Mouse (Mus musculus) urinary bladder, postnatal 0 days (tissue): ENCODE data around the gene Ccnl2. TPM values are rescaled to one million over a fixed set of nuclear protein-coding genes. Genes with fewer than 3 reads are reported as not detected.

ENCODE experiments used
- microRNA-seq: library from miRNA; unstranded; fragments of <30 nt; microRNA quantifications from one replicate; pipeline ENCODE4, GENCODE M21; 2016
- polyA plus RNA-seq: library from polyadenylated mRNA; unstranded; fragments of >200 nt; fragmentation: Nextera tagmentation; extraction: Ambion mirVana; gene quantifications from 2 replicates; pipeline ENCODE4 v1.2.1, GENCODE M21; 2015

Gene Ccnl2
- 104 and 106 TPM in 2 replicates for polyA plus RNA-seq

DNA sequence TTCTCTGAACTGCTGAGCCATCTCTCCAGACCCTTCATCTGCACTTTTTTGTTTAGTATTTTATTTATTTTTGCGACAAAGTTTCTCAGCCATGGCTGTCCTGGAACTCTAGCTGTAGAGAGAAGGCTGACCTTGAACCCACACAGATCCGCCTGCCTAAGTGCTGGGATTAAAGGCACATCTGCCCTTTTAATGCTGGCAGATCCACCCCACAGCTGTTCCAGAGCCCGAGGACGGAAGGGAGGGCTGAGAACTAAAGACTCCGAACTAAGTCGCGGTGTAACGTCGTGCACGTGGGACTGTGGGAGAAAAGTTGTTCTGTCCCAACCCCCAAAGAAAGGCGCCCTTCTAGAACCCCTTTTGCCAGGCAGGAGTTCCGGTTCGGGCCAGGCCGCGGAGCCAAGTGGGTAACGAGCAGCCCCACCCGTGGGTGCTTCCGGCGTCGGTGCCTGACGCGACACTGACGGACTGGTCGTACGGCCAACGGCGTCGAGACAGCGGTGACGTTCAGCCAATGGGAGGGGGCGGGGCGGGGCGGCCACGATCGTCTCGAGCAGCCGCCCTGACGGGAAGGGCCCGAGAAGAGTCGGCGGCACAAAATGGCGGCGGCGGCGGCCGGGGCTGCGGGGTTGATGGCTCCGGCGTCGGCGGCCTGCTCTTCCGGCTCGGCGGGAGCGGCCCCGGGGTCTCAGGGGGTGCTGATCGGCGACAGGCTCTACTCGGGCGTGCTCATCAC, at the start of gene Ccnl2:
Ccnl2 (plus strand) TSS at position 561 of the 736 bp plus-strand sequence.

GRCm38 (mm10) chr4:155774280-155774754, 38.0 kb upstream of the Ccnl2 start, which contains the start of gene Vwa1:
TSS of gene Vwa1 (minus strand) at chr4:155774698.

DNA sequence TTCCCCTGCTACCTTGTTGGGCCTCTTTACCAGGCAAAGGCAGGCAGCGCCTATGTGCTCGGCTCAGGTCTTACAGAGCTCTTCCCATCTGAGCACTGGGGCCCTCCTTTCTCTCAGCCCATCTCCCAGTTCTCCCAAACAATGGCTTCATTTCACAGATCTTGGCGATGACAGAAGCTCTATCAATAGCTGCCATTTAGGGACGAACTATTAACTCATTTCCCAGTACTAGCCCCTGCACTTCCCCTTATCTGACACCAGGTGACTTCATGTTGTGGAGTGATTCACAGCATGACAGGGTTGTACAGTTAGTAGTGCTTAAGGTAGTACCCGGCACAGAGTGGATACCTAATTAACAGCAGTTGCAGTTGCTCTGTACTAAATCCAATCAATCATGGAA, 26.5 kb upstream of the Ccnl2 start, which contains the start of gene Tmem88b:
Tmem88b (minus strand) TSS at position 56 of the 400 bp plus-strand sequence.

GRCm38 (mm10) chr4:155790021-155790489, 22.2 kb upstream of the Ccnl2 start, which contains the start of gene Ankrd65:
TSS of gene Ankrd65 (plus strand) at chr4:155790439.

GRCm38 (mm10) chr4:155802741-155803339, 9.4 kb upstream of the Ccnl2 start, which contains the start of gene Mrpl20:
TSS of gene Mrpl20 (plus strand) at chr4:155802878.

DNA sequence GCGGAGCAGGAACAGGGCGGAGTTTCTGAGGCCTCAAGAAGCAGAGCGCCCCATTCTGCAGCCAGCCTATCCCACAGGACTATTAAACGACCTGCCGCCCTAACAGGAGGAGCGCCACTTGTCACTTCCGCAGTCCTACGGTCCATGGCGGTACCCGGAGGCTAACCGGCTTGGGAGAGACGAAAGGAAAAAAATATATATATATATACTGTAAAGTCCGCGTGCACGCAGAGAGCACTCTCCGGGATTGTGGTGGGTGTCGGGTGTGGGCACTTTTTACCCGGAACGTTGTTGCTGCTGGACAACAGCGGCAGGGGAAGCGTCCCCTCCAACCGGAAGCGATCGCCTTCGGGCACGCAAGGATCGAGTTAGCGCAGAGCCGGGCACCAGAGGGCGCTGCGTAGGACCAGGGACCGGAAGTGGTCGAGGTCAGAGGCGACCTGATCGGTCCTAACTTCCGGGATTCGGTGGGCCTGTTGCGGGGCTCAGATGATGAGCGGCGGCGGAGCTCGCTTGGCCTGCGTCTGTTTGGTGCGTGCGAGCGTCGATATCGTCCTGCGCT, 19.0 kb downstream of the Ccnl2 start, which contains the start of gene Aurkaip1:
Aurkaip1 (plus strand) TSS at position 68 of the 562 bp plus-strand sequence.

GRCm38 (mm10) chr4:155839483-155839910, 27.2 kb downstream of the Ccnl2 start, which contains the start of gene Mxra8:
TSS of gene Mxra8 (plus strand) at chr4:155839680.

DNA sequence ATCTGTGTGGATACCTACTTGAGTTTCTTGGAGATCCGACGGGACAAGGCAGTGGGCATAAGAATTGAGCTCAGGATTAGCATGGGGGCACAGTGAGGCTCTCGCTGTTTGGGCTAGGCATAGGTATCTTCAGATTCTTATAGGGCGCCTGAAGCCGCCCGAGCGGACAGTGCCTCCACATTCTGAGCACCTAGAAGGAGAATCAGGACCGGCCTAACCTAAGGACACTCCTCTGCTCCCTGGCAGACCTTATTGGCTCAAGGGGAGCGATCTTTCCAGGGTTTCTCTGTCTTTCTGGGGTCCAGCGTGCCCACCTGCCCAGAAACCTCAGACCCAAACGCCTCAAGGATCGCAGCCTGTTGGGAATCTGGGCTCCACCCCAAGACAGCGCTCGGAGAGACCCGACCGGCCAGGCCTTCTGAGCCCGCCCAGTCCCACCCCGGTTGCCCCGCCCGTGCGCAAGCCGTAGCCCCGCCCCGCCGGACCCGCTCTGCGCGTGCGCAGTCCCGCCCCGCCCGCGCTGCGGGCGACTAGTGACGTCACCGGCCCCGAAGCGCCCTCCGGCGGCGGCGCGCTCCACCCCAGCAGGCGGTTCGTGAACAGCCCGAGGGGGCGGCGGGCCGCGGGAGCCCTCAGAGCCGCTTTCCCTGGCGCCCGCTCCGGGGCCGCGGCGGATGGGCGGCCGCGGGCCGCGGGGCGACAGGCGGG, 34.7 kb downstream of the Ccnl2 start, which contains the start of gene Dvl1:
Dvl1 (plus strand) TSS at position 532 of the 708 bp plus-strand sequence.

DNA sequence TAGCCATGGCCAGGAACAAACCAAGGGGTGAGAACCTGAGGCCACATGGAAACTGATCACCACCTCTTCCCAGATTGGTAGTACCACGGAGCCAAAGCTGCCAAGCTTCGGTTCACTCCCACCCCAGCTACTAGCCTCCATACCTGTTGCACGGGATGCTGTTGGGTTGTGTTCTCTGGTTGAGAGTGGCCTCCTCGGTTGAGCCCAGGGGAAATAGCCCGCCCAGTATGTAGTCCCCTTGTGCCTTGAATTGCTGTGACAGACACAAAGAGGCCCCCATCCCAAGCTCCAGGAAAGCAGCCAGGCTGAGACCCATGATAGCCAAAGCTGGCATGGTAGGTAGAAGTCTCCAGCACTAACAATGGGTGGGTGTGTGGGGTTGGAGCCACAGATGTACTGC, 50.7 kb downstream of the Ccnl2 start, which contains the start of gene Tas1r3:
Tas1r3 (minus strand) TSS at position 362 of the 400 bp plus-strand sequence.

DNA sequence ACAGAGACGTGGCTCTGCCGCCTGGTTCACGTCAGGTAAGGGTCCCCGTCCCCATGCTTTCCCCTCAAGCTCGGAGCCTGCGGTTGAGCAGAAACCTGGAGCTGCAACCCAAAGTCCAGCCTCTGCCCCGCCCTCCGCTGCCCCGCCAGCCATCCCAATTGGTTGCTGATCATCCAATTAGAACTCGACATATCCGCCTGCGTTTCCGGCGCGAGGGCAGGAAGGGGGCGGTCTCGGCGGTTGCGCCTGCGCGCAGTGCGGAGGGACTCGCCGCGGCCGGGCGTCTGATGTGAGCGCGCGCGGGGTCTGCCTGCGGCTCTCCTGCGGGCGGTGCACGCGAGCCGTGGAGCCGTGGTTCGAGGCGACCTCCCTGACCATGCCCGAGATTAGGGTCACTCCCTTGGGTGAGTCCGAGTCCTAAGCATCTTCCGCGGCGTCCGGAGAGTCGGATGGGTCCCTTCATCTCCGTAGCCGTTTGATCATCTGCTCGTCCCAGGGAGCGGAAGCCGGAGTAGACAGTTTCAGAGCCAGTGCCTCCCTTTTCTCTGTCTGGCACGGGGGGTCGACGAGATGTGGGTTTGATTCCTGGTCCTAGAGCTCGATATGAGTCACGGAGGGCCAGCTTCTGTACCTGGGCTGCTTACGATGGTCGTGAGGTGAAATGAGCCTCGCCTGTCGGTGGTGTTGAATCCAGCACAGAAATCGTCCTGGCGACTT, 57.2 kb downstream of the Ccnl2 start, which contains the start of the genes Cptp and Ints11:
Cptp (minus strand) TSS at position 124 of the 717 bp plus-strand sequence.
Ints11 (plus strand) TSS at position 230 of the 717 bp plus-strand sequence.

Small RNA genes within 50 kb of the gene (microRNA-seq; reads per million reads assigned to microRNA genes)
- not detected for gene Gm27743

Other genes with a start within 250 kb of the Ccnl2 start
- 3.1 and 3.8 TPM in 2 replicates for gene Slc35e2, start 211.1 kb upstream of the Ccnl2 start, polyA plus RNA-seq
- 45.0 and 53.4 TPM in 2 replicates for gene Cdk11b, start 187.6 kb upstream of the Ccnl2 start, polyA plus RNA-seq
- not detected in 2 replicates for gene Gm10563, start 167.1 kb upstream of the Ccnl2 start, polyA plus RNA-seq
- gene Mmp23, start 159.1 kb upstream of the Ccnl2 start, polyA plus RNA-seq: 143 and 158 TPM in 2 replicates
- gene Mib2, start 143.3 kb upstream of the Ccnl2 start, polyA plus RNA-seq: 10.8 and 11.4 TPM in 2 replicates
- gene Fndc10, start 118.1 kb upstream of the Ccnl2 start, polyA plus RNA-seq: 10.4 and 10.8 TPM in 2 replicates
- gene Ssu72, start 107.7 kb upstream of the Ccnl2 start, polyA plus RNA-seq: 133 and 144 TPM in 2 replicates
- gene Tmem240, start 77.7 kb upstream of the Ccnl2 start, polyA plus RNA-seq: 0.35 and 0.58 TPM in 2 replicates
- gene Atad3a, start 51.4 kb upstream of the Ccnl2 start, polyA plus RNA-seq: 43.9 and 46.1 TPM in 2 replicates
- gene Vwa1, start 37.8 kb upstream of the Ccnl2 start, polyA plus RNA-seq: 47.5 and 51.7 TPM in 2 replicates
- gene Tmem88b, start 26.6 kb upstream of the Ccnl2 start, polyA plus RNA-seq: 0.40 and 0.45 TPM in 2 replicates
- gene Ankrd65, start 22.1 kb upstream of the Ccnl2 start, polyA plus RNA-seq: 0.16 and 0.24 TPM in 2 replicates
- gene Mrpl20, start 9.6 kb upstream of the Ccnl2 start, polyA plus RNA-seq: 437 and 466 TPM in 2 replicates
- 119 and 125 TPM in 2 replicates for gene Aurkaip1, start 18.8 kb downstream of the Ccnl2 start, polyA plus RNA-seq
- 126 and 133 TPM in 2 replicates for gene Mxra8, start 27.2 kb downstream of the Ccnl2 start, polyA plus RNA-seq
- gene Dvl1, start 34.9 kb downstream of the Ccnl2 start, polyA plus RNA-seq: 5.5 and 8.2 TPM in 2 replicates
- gene Tas1r3, start 50.9 kb downstream of the Ccnl2 start, polyA plus RNA-seq: 0.12 and 0.15 TPM in 2 replicates
- gene Cptp, start 57.0 kb downstream of the Ccnl2 start, polyA plus RNA-seq: 11.3 and 12.5 TPM in 2 replicates
- 27.6 and 27.8 TPM in 2 replicates for gene Ints11, start 57.1 kb downstream of the Ccnl2 start, polyA plus RNA-seq
- gene Pusl1, start 79.3 kb downstream of the Ccnl2 start, polyA plus RNA-seq: 37.0 and 40.7 TPM in 2 replicates
- gene Acap3, start 79.3 kb downstream of the Ccnl2 start, polyA plus RNA-seq: 9.9 and 10.4 TPM in 2 replicates
- gene Ube2j2, start 131.3 kb downstream of the Ccnl2 start, polyA plus RNA-seq: 69.0 and 72.3 TPM in 2 replicates
- 32.4 and 35.1 TPM in 2 replicates for gene C1qtnf12, start 149.8 kb downstream of the Ccnl2 start, polyA plus RNA-seq
- 9.5 and 10.8 TPM in 2 replicates for gene B3galt6, start 180.2 kb downstream of the Ccnl2 start, polyA plus RNA-seq
- gene Sdf4, start 180.4 kb downstream of the Ccnl2 start, polyA plus RNA-seq: 117 and 120 TPM in 2 replicates
- 0.46 and 0.61 TPM in 2 replicates for gene Tnfrsf4, start 201.4 kb downstream of the Ccnl2 start, polyA plus RNA-seq
- gene Tnfrsf18, start 213.7 kb downstream of the Ccnl2 start, polyA plus RNA-seq: 1.2 and 1.8 TPM in 2 replicates
- 1.7 and 2.4 TPM in 2 replicates for gene Ttll10, start 246.9 kb downstream of the Ccnl2 start, polyA plus RNA-seq